Mouse (Mus musculus) neutrophil, adult 5-6 weeks (primary cell): Measurements from ENCODE around the gene Gm10518. TPM values are rescaled to one million over a fixed set of nuclear protein-coding genes. Genes with fewer than 3 reads are reported as not detected.

Experiments
- ATAC-seq: fragments of 151-379, 151-347 bp; 2 replicates; pipeline ENCODE4 v1.8.0; 2017; ENCODE audit warnings: mild to moderate bottlenecking, moderate TSS enrichment; ENCODE audit not compliant: insufficient number of reproducible peaks, poor library complexity, low FRiP score, severe bottlenecking; ENCODE audit errors: extremely low read depth
- total RNA-seq: library from RNA; stranded (forward); fragments of 200-1000 nt; gene quantifications from 2 replicates; pipeline ENCODE4 v1.2.3, GENCODE M21; 2017

Gm10518 gene
- total RNA-seq, 1 experiment from 2014 or later = 1.6 TPM

GRCm38 (mm10) chr1:179828900-179829299 lies 25.7 kb downstream of the Gm10518 start:
- ATAC-seq = no peak

GRCm38 (mm10) chr1:179832710-179833240 lies 29.6 kb downstream of the Gm10518 start:
- no peak for ATAC-seq

- ATAC-seq = no peak
Observed at GRCm38 (mm10) chr1:179833596-179833995, 30.4 kb downstream of the Gm10518 start.

GRCm38 (mm10) chr1:179835753-179836425 lies 32.7 kb downstream of the Gm10518 start:
- ATAC-seq = no peak

- no peak for ATAC-seq
Observed at GRCm38 (mm10) chr1:179836426-179837404, 33.5 kb downstream of the Gm10518 start.

GRCm38 (mm10) chr1:179842568-179842967 lies 39.4 kb downstream of the Gm10518 start:
- peak; percentile 83 for ATAC-seq

- no peak for ATAC-seq
Observed at GRCm38 (mm10) chr1:179843981-179844380, 40.8 kb downstream of the Gm10518 start.

- peak; percentile 71 for ATAC-seq
Observed at GRCm38 (mm10) chr1:179844894-179845293, 41.7 kb downstream of the Gm10518 start.

GRCm38 (mm10) chr1:179845832-179846499 lies 42.8 kb downstream of the Gm10518 start:
- ATAC-seq = no peak

- no peak for ATAC-seq
Observed at GRCm38 (mm10) chr1:179847173-179847572, 44.0 kb downstream of the Gm10518 start.

GRCm38 (mm10) chr1:179847759-179848389 lies 44.7 kb downstream of the Gm10518 start:
- peak; percentile 58; the same call in 1 of the 2 replicates for ATAC-seq

- no peak for ATAC-seq
Observed at GRCm38 (mm10) chr1:179853421-179853820, 50.2 kb downstream of the Gm10518 start.

Other genes starting within 250 kb of the Gm10518 start
- gene Sccpdh, start 135.2 kb upstream of the Gm10518 start, total RNA-seq = 2.3 and 9.4 TPM in 2 replicates
- not detected in 2 replicates for gene Kif28, start 58.1 kb upstream of the Gm10518 start, total RNA-seq
- gene Ahctf1, start 304 bp downstream of the Gm10518 start, total RNA-seq = 77.2 and 99.0 TPM in 2 replicates
- 0.37 and 1.7 TPM in 2 replicates for gene Cdc42bpa, start 157.1 kb downstream of the Gm10518 start, total RNA-seq